Mouse (Mus musculus): ENCODE measurements at regions not wholly inside any gene's neighbourhood (a gene's known extent, or its start where the extent isn't known, plus 50 kb on each side); places are given as distances from the start of the nearest gene placed in this dataset.

DNA sequence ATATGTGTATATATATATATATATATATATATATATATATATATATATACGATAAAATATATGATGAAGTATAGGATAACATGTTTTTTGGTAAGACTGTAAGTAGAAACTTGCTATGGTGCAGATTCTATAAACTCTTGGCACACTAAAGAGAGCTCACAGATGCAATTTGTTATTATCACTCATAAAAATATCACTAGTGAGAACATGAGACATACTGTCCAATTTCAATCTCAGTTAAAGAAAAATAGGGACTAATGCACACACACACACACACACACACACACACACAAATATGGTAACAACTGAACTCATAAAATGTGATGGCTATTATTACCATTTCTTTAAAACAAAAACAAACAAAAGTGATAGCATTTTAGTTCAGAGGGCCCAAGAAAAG lies 292.0 kb downstream of the Cd47 start:
- DNase-seq (ENCODE audit: low spot score in 2 of 2) = no peak

DNA sequence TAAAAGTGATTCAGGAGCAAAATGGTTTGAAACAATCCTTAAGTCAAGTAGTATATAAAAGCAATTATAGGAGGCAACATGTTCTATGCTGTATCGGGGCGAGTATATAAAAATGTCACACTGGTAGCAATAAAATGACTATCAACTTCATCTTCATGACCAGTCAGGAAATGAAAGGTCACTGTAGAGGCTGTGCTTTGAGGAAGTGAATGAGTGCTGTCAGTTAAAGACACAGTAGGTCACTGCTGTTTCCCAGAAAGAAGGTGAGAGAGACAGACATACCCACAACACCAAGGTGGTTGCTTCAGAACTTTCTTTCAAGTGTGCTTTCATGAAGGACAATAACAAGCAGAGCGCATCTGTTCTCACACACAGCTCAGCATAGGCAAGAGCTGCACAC lies 292.4 kb downstream of the Cd47 start:
- no peak for DNase-seq (ENCODE audit: low spot score in 2 of 2)

DNA sequence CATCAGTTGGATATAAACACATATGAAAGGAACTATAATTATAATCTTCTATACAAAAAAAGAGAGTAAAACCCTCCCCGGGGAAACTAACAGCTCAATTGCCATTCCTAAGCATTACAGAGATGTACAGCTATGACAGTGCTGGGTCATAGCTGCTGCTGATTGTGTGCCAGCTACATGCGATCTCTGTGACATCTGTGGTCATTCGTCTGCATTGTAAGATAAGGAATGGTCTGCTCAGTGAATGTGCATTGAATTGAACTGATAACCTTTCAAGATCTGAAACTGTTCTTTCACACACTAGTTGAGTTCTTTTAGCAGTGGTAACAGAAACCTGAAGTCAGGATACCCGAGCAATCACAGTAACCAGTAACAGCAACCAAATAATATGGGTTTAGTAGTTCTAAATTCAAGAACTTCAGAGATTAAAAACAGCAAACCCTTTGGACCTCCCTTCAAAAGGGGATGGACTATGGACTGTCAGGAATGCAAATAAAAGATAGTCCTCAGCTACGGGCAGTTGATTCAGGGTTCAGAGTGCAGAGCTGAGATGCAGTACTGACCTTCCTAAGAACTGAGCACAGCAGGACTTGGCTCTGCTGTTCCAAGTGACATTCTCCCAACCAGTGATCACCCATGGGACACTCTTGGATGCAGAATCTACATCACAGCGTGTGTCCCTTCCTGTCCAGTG lies 295.7 kb downstream of the Cd47 start:
- DNase-seq (ENCODE audit: low spot score in 2 of 2) = no peak

DNA sequence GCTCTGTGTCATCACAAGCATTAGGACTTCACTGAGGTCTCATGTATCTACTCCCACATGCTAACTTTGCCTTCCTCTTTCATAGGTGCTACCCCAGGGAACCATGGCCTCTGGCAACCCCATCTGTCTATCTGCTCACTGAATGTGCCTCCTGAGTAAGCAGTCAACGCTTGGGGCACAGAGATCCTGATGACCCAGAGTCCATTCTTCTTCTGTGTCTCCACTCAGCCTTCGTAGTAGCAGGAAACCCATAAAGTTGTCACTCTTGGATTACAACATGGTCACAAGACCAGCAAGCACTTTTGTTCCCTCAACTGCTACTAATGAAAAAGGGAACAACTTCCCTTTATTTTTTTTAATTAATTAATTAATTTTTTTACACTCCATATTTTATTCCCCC lies 296.2 kb downstream of the Cd47 start:
- no peak for DNase-seq (ENCODE audit: low spot score in 2 of 2)

DNA sequence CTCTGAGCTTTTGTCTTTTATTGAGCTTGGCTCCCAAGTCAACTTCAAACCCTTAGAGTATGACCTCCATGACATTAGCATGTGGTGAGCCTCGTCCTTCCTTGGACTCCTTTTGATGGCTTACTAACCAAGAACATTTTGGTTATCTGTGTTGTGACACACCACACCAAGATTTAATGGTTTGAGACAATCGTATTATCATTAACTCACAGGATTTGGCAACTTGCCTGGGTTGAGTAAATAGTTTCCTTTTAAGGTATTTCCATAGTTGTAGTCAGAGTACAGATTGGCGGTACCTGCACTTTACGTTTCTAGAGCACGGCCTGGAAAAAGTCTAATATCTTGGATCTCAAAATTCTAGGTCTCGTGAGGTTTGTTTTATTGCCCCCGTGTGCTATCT lies 303.0 kb downstream of the Cd47 start:
- DNase-seq (ENCODE audit: low spot score in 2 of 2) = no peak

DNA sequence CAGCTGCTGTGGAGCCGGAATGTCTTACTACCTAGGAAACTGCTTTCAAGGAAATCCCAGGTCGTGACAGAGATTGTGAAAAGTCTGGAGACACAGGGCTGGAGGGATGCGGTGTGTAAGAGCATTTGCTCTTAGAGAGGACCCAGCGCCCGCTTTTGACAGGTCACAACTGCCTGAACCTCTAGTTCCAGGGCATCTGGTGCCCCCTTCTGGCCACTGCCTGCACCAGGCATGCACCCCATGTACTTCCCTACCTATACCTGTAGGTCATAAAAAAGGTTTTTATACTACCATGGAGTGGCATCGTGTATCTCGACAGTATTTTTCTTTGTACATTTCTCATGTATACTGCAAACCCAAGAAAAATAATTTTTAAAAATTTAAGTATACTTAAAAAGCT lies 314.0 kb downstream of the Bbx start:
- DNase-seq (ENCODE audit: low spot score in 2 of 2) = peak; percentile 1 to 26

DNA sequence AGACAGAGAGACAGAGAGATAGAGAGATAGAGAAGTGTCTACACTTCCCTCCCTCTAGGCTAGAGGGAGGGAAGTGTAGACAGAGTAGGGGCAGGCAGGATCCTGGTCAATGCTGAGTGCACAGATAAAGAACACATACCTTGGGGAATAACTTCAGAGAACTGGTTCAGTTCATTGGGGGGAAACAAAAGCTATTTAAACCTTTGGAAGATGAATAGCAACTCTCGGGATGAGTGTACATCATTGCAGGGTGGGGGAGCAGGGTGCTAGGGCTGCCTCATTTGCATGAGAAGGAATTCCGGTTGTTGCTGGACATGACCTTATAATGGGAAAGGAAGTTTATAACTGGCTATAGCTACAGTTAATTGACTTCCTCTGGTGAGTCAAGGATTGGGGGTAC lies 309.7 kb downstream of the Bbx start:
- DNase-seq (ENCODE audit: low spot score in 2 of 2) = no peak

DNA sequence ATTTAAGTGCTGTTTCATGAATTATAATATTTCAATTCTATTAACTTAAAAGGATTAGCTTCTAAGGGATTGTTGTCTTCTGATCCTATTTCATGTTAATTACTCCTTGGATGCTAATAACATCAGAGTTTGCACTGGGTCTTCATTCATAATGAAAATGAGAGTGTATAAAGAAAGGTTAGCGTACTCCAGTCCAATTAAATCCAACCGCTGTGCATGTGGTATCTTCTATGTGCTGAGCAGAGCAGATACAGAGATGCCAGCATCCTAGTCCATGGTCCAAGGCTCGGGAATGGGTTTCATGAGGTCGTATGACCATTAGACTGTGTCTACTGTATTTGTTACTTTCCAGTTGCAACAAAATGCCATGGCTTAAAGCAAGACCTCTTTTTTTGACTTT lies 307.5 kb downstream of the Bbx start:
- DNase-seq (ENCODE audit: low spot score in 2 of 2) = no peak

DNA sequence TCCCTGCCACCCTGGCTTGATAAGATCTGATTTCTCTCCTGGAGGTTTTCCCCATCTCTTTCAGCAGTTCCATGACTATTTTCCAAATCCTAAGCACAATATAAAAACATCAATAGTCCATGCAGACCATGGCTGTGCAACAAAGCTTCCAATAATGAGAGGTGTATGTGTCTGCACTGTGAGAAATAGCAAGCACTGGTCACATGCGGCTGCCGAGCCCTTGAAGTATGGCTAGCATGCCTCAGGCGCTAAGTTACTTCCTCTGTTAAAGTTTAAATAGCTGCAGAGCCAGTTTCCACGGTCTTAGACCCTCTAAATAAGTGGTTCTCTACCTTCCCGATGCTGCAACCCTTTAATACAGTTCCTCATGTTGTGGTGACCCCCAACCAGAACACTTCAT lies 306.6 kb downstream of the Bbx start:
- DNase-seq (ENCODE audit: low spot score in 2 of 2) = no peak

DNA sequence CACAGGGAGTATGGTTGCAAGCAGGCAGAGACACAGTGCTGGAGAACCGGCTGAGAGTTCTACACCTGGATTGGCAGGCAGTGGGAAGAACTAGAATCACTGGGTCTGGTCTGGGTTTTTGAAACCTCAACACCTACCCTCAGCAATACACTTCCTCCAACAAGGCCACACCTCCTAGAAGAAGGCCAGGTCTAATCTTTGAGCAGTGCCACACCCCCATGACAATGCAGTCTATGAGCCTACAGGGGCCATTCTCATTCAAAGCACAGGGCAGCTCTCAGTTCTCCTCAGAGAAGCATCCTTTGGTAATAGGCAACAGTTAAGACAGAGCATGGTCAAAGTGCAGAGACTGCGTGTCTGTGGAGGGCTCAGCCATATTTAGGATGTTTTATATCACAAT lies 300.8 kb downstream of the Bbx start:
- no peak for DNase-seq (ENCODE audit: low spot score in 2 of 2)
